Mouse (Mus musculus) yolk sac, embryonic 10.5 days (tissue): Measurements from ENCODE around the gene Slc29a3.
"Not testable (repeated sequence)": the region's sequence is repeated elsewhere in the genome, so short reads cannot be mapped to it uniquely, and the experiment has no call there.

Experiments used
- DNase-seq: peaks from one replicate; pipeline ENCODE4 v3.0.0-alpha.2; 2017; ENCODE audit warnings: low spot score

The Slc29a3 gene

GRCm38 (mm10) chr10:60726896-60727295 is 25.7 kb downstream of the Slc29a3 start:
- no peak for DNase-seq

DNA sequence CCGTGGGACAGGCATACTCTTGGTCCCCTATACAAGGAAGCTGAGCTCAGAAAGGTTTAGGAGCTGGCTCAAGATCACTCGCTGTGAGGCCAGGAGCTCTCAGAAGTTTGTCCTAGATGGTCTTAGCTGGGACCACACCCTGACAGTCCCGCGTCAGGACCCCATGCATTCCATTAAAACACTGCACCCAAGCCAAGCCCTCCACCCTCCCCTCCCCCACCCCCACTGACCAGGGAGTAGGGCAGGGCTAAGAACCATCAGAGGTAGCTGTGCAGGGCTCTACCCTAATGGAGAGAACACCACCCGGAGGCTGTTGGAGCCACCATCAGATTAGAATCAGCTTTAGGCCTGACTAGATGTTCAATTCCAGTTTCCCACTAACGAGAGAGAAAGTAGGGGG is 28.1 kb downstream of the Slc29a3 start:
- no peak for DNase-seq

DNA sequence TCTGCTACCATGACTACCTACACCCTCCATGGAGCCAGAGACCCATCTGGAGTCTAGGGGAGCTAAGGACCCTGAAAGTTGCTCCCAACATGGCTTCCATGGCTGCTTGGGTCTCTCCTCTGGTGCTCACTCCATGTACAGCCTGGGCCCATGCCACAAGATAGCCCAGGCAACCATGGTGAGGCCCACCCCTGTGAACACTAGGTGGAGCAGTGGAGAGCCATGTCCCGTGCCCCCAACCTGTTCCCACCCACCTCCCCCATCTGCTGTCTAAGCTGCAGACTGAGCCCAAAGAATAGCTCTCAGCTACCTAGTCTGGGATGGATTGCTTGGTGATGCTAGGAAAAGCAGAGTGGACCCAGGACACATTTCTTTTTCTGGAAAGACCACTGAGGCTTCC is 29.2 kb downstream of the Slc29a3 start:
- no peak for DNase-seq

DNA sequence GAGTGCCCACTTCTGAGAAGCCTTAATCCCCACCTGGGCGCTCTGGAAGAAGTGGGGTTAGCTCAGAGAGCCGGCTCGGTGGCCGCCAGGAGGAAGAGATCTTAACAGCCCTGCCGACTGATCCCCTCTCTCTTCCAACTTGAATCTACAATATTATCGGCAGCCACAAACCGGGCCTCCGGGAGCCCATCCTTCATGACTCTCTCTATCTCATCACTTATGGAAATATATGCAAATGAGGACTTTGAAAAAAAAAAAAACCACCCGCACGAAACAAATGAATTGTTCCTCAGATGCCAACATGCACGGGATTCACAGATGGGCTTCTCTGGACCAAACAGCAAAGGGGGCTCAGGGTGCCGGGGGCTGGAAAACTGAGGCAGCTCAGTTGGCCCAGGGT is 31.0 kb downstream of the Slc29a3 start:
- no peak for DNase-seq

DNA sequence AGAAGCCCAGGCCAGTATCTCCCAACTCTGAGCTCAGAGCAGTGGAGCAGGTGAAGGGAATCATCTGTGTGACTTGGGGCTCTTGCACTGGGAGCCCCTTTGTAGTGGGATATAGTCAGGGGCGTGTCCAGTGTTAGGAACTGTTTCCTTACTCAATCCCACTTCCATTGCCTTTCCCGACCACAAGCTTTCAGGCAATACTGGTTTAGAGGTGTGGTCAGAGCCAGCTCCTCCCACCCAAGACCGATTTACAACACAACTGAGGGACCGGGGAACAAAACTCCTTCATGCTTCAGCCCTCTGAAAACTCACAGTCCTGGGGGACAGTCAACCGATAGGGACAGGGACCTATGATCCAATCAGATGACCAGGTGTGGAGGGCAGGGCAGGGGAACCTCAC is 32.1 kb downstream of the Slc29a3 start:
- no peak for DNase-seq

DNA sequence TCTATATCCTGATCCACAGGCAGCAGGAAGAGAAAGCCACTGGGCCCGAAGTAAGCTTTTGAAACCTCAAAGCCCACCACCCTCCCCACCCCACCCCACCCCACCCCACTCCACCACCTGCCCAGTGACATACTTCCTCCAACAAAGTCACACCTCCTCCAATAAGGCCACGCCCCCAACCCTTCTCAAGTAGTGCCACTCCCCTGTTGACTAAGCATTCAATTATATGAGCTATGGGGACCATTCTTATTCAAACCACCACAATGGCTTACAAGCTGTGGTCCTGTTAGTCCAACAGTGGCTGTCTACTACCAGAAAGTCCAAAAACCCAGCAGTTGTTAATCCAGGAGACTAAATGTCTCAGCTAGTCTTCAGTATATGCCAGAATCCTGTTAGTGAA is 34.1 kb downstream of the Slc29a3 start:
- DNase-seq = no peak

GRCm38 (mm10) chr10:60716449-60716848 is 36.1 kb downstream of the Slc29a3 start:
- no peak for DNase-seq

DNA sequence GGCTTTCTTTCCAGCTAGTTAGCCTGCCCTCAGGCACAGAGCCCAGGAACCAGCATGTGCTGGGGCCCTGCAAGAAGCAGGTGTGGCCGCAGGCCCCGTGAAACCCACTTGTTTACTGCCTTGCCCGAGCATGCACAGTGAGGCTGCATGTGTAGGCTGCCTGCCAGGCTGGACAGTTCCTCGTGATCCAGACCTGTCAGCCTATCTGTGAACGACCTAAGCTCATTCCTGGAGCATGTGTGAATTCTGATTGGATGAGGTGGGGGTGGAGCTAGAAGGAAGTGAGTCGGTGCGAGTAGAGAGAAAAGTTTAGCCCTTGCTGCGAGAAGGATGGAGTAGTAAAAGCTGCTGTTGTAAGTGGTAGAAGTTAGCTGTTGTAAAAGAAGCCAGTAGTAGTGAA is 40.3 kb downstream of the Slc29a3 start:
- not testable (repeated sequence) for DNase-seq

- peak; percentile 85 for DNase-seq
Measured at GRCm38 (mm10) chr10:60708837-60709236, 43.8 kb downstream of the Slc29a3 start.

DNA sequence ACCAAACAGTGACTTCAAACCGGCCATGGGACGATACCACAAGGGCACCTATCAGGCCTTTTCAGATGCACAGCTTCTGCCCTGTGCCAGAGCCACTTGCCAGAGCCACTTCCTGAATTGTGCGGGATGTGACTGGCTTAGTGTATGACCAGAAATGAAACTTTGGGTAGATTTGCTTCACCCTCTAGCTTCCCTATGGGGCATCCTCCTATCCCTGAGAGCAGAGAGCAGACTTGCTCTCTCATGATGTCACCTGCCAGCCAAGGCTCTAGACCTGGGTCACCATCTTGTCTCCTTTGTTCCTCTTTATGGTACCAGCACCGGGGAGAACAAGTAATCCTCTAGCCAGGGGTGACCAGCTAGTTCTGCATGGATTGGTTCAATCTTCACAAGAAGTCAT is 46.3 kb downstream of the Slc29a3 start:
- DNase-seq = no peak

GRCm38 (mm10) chr10:60705134-60705533 is 47.5 kb downstream of the Slc29a3 start:
- DNase-seq = no peak

GRCm38 (mm10) chr10:60697775-60698174 is 54.8 kb downstream of the Slc29a3 start:
- no peak for DNase-seq

- DNase-seq = no peak
Measured at GRCm38 (mm10) chr10:60696975-60697374, 55.6 kb downstream of the Slc29a3 start.

GRCm38 (mm10) chr10:60696390-60696789 is 56.2 kb downstream of the Slc29a3 start, which contains the start of gene Cdh23:
Cdh23 (minus strand) TSS chr10:60696490.
- DNase-seq = no peak

DNA sequence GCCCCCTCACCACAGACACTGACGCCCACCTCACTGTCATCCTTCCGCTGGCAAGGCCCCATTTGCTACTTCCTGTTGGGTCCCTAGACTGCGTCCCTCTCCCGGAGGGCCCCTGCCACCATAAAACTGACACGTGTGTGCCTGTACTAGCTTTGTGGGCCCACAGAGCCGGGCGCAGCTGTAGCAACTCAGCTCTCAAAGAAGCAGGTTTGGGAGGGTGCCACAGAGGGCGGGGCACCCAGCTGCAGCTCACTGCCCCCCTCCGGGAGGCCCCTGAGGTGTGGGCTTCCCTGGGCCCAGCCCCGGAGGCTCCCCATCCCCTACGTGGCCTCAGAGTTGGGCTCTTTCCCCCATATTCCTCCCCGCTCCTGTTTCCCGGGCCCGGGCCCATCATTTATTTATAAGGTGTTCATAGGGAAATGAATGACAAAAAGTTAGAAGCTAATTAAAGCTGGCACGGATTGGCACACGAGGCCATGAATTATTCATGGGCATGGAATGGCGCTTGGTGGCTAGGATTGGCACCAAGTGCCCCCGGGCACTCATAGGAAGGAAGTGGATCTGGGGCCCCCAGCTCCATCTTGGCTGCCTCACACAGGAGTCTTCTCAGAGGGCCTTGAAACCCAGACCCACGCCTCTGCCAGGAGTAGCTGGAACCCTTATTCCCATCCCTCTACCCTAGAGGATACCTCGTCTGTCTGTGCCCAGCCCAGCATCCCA is 60.8 kb downstream of the Slc29a3 start:
- DNase-seq = no peak

DNA sequence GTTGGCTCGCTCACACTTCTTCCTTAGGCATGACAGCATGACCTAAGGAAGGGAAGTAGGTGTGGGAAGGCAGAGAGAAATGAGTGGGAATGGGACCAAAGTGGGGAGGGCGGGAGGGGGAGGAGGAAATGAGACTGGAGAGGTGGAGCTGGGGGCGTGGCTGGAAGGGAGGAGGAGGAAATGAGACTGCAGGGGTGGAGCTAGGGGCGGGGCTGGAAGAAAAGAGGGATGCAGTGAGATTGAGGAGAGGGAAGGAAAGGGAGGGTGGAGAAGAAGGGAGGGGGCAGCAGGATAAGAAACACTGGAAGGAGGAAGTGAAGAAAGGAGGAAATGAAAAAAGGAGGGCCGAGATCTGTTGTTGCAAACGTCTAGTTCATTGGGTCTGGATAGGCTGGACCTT is 61.6 kb downstream of the Slc29a3 start:
- DNase-seq = no peak

- no peak for DNase-seq
Measured at GRCm38 (mm10) chr10:60689396-60689795, 63.2 kb downstream of the Slc29a3 start.

- DNase-seq = peak; percentile 29
Measured at GRCm38 (mm10) chr10:60687011-60687776, 65.4 kb downstream of the Slc29a3 start.

GRCm38 (mm10) chr10:60686641-60686975 is 66.0 kb downstream of the Slc29a3 start:
- DNase-seq = no peak

- DNase-seq = no peak
Measured at GRCm38 (mm10) chr10:60685764-60686640, 66.6 kb downstream of the Slc29a3 start.

GRCm38 (mm10) chr10:60678926-60679325 is 73.7 kb downstream of the Slc29a3 start:
- DNase-seq = no peak

DNA sequence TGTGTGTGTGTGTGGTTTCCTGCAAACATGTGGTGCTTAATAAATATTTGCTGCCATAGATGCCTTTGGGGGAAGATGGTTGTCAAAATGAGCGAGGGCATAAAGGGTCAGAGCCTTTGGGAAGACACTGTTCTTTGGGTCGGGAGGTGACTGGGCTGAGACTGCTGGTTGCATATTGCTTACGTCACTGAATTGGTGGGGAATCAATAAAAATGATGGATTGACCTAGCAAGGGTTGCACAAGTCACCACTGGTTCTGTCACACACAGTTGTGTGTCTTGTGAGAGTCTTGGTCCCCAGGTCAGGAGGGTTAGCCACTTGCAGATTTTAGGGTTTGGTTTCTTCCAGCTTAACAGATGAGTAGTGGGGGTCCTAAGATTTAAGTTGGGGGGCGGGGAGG is 75.3 kb downstream of the Slc29a3 start:
- DNase-seq = no peak

DNA sequence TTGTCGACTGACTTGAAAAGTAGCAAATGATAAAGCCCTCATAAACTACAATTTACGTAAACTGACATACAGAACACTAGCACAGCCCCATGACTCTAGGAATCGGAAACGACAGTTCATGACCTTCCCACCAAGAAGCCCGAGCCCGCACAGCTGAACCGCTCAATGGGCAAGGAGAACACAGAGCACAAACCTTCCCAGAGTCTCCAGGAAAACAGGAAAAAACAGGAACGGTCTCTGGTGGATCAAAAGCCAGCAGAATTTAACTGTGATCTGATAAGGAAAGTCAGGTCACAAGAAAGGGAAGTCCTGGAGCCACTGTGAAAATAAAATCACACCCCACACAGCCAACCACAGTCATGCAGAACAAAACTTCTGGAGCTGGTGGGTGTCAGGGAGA is 82.4 kb downstream of the Slc29a3 start:
- no peak for DNase-seq
